Mouse (Mus musculus): ENCODE results near the gene Zp2. TPM values are rescaled to one million over a fixed set of nuclear protein-coding genes. Genes with fewer than 3 reads are reported as not detected.

The Zp2 gene
- polyA plus RNA-seq, 1 experiment from 2014 or later, result not detected

DNA sequence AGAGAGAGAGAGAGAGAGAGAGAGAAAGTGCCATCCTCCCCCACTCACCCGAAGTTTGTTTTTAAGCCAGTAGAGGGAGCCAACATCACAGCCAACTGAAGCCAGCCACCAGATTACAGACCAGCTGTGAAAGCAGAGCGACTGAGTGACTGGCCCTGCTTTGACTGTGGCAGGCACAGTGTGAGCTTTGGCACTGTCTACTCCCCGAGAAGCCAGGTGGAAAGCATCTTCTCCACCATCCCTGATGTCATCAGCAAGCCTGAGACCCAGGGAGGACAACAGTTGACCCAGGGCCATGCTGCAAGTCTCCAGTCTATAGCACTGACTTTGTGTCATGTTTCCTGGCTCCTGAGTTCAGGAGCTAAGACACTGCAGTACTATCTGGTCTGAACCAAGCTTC lies 20.2 kb downstream of the Zp2 start:
- Histone ChIP-seq H3K9me3 (replicated peaks) (no peaks in the 10 kb centered on the region), H3K4me3 (no peak overlapping the region), H3K4me1 (peaks cover 20% of the 10 kb centered on the region), H3K36me3 (peaks cover 12% of the 10 kb centered on the region; the same call in 1 of the 2 replicates), H3K27ac (replicated peaks) (no peak overlapping the region), H3K27me3 (ENCODE audit: low read depth, poor library complexity, severe bottlenecking) (no peaks in the 10 kb centered on the region)
- peak; percentile 74 for DNase-seq (ENCODE audit: low spot score)
- 2% methylated on average over 3 of the region's 3 CpGs for WGBS

DNA sequence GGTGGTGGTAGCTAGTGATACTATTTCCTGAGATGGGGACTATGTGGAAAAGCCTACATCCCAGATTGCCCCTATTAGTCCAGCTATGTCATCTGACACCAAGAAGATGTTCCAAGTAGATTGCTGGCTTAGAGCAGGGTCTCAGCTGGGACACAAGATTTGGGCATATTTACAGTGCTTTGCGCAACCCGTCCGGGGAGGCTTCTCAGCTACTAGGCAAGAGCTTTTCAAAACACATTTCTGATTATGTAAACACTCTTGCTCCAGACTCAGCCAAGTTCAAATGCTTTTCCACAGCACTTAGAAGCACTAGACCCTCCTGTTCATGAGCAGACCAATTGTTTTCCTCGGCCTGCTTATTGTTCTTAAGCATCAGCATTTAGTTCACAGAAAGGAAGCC lies 21.3 kb downstream of the Zp2 start:
- Histone ChIP-seq H3K27ac (replicated peaks) (no peak overlapping the region), H3K9me3 (replicated peaks) (no peaks in the 10 kb centered on the region), H3K4me3 (no peak overlapping the region), H3K36me3 (peaks cover 12% of the 10 kb centered on the region; the same call in 1 of the 2 replicates), H3K27me3 (ENCODE audit: low read depth, poor library complexity, severe bottlenecking) (no peaks in the 10 kb centered on the region), H3K4me1 (peaks cover 20% of the 10 kb centered on the region)
- WGBS, result 88% methylated on average over 4 of the region's 4 CpGs
- DNase-seq (ENCODE audit: low spot score), result no peak

DNA sequence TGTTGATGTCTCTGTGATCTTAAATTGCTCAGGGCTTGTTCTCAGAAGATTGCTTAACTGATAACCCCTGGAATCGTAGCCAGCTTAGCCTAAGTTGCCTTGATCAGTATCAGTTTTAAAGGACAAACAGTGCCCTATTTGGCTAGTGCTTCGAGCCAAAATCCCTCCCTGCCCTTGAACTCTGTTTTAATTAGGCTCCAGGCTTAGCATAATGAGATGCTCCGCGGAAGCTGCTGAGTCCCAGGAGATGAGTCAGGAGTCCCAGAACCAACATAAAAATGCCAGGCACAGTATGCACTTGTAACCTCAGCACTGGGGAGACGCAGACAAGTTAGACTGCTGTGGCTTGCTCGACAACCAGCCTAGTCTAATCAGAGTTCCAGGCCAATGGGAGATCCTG lies 27.6 kb downstream of the Zp2 start:
- Histone ChIP-seq H3K27me3 (ENCODE audit: low read depth, poor library complexity, severe bottlenecking) (no peaks in the 10 kb centered on the region), H3K4me3 (no peak overlapping the region), H3K9me3 (replicated peaks) (no peaks in the 10 kb centered on the region), H3K27ac (replicated peaks) (no peak overlapping the region), H3K4me1 (peaks cover 7% of the 10 kb centered on the region; the same call in 1 of the 2 replicates), H3K36me3 (peaks cover 27% of the 10 kb centered on the region)
- 45% methylated on average over 6 of the region's 6 CpGs for WGBS
- no peak for DNase-seq (ENCODE audit: low spot score)

- Histone ChIP-seq H3K36me3 (peaks cover 27% of the 10 kb centered on the region), H3K4me1 (peaks cover 7% of the 10 kb centered on the region; the same call in 1 of the 2 replicates), H3K27me3 (ENCODE audit: low read depth, poor library complexity, severe bottlenecking) (no peaks in the 10 kb centered on the region), H3K27ac (replicated peaks) (no peak overlapping the region), H3K4me3 (no peak overlapping the region), H3K9me3 (replicated peaks) (no peaks in the 10 kb centered on the region)
- WGBS, result 92% methylated on average over 5 of the region's 5 CpGs
- no peak for DNase-seq (ENCODE audit: low spot score)
Measured at GRCm38 (mm10) chr7:120116976-120117375, 28.1 kb downstream of the Zp2 start.

DNA sequence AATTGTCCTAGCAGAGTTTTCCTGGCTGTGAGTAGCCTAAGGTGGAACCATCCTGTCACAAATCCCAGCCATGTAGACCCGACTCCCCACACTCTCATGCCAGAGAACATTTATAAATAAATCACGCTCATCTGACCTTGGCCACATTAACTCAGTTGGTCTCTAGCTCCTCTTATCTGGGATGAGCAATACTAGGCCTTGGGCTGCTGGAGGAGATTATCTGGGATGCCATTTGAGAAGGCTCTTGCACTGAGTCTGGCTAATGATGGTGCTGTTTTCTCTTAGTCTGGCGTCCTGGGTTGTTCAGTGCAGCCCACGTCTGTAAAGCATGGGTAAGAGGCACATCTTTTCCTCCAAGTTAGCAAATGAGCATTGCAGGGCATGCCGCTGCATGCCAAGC lies 35.4 kb downstream of the Zp2 start:
- Histone ChIP-seq H3K27me3 (ENCODE audit: low read depth, poor library complexity, severe bottlenecking) (no peaks in the 10 kb centered on the region), H3K36me3 (peaks cover 7% of the 10 kb centered on the region; the same call in 1 of the 2 replicates)
- no peak for DNase-seq (ENCODE audit: low spot score)

GRCm38 (mm10) chr7:120106356-120106755 lies 38.7 kb downstream of the Zp2 start:
- Histone ChIP-seq H3K36me3 (no peaks in the 10 kb centered on the region), H3K27ac (replicated peaks) (no peak overlapping the region), H3K9me3 (replicated peaks) (no peaks in the 10 kb centered on the region), H3K4me1 (peaks cover 19% of the 10 kb centered on the region), H3K27me3 (ENCODE audit: low read depth, poor library complexity, severe bottlenecking) (peaks cover 19% of the 10 kb centered on the region), H3K4me3 (no peak overlapping the region)
- no peak for DNase-seq (ENCODE audit: low spot score)
- WGBS, result 90% methylated on average over 2 of the region's 2 CpGs

More for the DNA sequence above, 35.4 kb downstream of the Zp2 start:
- H3K27ac ChIP-seq (replicated peaks), result no peak overlapping the region
- H3K4me3 ChIP-seq, result no peak overlapping the region
- H3K9me3 ChIP-seq (replicated peaks), result no peaks in the 10 kb centered on the region
- 89% methylated on average over 5 of the region's 5 CpGs for WGBS
- H3K4me1 ChIP-seq, result no peaks in the 10 kb centered on the region

DNA sequence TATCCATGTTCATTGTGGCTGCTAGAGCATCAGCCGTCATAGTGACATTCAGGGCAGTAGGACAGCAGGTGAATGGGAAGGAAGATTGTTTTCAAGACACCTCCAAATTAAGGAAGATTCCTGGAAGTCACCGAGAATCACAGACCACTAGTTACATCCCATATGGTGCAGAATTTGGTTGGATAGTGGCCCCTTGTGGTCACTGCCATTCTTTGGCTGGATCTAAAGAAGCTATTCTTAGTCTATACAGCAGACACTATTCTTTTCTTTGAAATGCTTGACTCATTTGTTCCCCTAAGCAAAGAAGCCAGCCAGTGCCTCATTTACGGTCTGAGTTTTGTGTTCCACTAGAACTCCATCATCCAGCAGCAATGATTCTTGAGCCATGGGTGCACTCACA lies 40.1 kb downstream of the Zp2 start:
- Histone ChIP-seq H3K27me3 (ENCODE audit: low read depth, poor library complexity, severe bottlenecking) (peaks cover 23% of the 10 kb centered on the region), H3K27ac (replicated peaks) (no peak overlapping the region), H3K36me3 (no peaks in the 10 kb centered on the region), H3K9me3 (replicated peaks) (no peaks in the 10 kb centered on the region), H3K4me3 (no peak overlapping the region), H3K4me1 (peaks cover 19% of the 10 kb centered on the region)
- DNase-seq (ENCODE audit: low spot score), result no peak
- whole genome bisulfite sequencing, result 65% methylated on average over 3 of the region's 3 CpGs

DNA sequence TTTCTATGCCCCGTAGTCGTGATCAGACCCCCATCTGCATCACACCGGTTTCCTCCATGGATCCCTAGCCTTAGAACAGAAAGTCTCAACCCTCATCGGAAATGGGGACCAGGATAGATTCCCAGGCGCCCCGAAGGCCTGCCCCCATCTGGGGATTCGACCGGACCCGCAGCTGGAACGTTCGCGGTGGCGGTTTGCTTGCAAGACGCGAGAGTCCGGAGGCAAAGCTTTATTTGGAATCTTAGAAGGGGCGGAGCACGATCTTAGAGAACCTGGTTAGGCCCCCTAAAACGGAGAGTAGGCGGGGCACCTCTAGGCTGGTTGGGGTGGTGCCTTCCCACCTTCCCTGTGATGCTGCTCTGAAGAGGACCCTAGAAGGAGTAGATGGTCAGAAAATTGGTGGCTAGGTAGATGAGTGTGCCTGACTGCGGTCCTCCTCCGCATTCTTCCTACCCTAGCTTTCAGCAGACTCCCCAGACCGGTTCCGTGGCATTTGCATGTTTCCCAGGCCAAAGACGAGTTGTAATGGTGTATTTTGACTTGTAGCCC lies 42.0 kb downstream of the Zp2 start:
- peak overlapping the region; percentile 78; the same call in 1 of the 2 replicates for H3K27ac ChIP-seq (replicated peaks)
- peaks cover 23% of the 10 kb centered on the region for H3K27me3 ChIP-seq (ENCODE audit: low read depth, poor library complexity, severe bottlenecking)
- DNase-seq (ENCODE audit: low spot score), result peak; percentile 34
- H3K4me1 ChIP-seq, result peaks cover 19% of the 10 kb centered on the region
- no peaks in the 10 kb centered on the region for H3K9me3 ChIP-seq (replicated peaks)
- under 1% methylated on average over 25 of the region's 25 CpGs for WGBS
- no peaks in the 10 kb centered on the region for H3K36me3 ChIP-seq
- H3K4me3 ChIP-seq, result peak overlapping the region; percentile 64

GRCm38 (mm10) chr7:120102164-120102972 lies 42.7 kb downstream of the Zp2 start, which contains the start of gene Tmem159:
TSS of gene Tmem159 (plus strand) at chr7:120102353.
- H3K9me3 ChIP-seq (replicated peaks), result no peaks in the 10 kb centered on the region
- peak within 1 kb of the TSS; percentile 64 for H3K4me3 ChIP-seq
- 1% methylated on average over 42 of the region's 42 CpGs for WGBS
- H3K27ac ChIP-seq (replicated peaks), result peak within 1 kb of the TSS; percentile 78
- H3K4me1 ChIP-seq, result peaks cover 22% of the 10 kb centered on the region
- no peaks in the 10 kb centered on the region for H3K36me3 ChIP-seq
- peak; percentile 90 for DNase-seq (ENCODE audit: low spot score)
- peaks cover 23% of the 10 kb centered on the region for H3K27me3 ChIP-seq (ENCODE audit: low read depth, poor library complexity, severe bottlenecking)

DNA sequence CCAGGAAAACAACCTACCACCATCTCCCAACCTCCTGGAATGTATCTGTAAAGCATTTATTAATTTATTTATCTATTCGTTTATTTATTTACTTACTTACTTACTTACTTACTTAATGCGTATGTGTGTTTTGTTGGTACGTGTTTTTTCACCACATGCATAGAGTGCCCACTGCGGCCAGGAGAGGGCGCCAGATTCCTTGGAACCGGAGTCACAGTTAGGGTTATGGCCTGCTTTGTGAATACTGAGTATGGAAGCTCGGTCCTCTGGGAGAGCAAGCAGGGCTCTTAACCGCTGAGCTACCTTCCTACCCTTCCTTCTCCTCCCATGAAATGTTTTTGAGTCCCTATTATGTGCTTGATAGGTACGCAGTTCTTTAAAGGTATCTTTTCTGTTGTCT lies 46.7 kb downstream of the Zp2 start:
- H3K4me3 ChIP-seq, result no peak overlapping the region
- H3K36me3 ChIP-seq, result no peaks in the 10 kb centered on the region
- peak; percentile 70 for DNase-seq (ENCODE audit: low spot score)
- peaks cover 20% of the 10 kb centered on the region for H3K4me1 ChIP-seq
- peaks cover 32% of the 10 kb centered on the region for H3K27me3 ChIP-seq (ENCODE audit: low read depth, poor library complexity, severe bottlenecking)
- no peak overlapping the region for H3K27ac ChIP-seq (replicated peaks)
- 25% methylated on average over 9 of the region's 9 CpGs for WGBS
- H3K9me3 ChIP-seq (replicated peaks), result no peaks in the 10 kb centered on the region

- H3K36me3 ChIP-seq, result no peaks in the 10 kb centered on the region
- H3K9me3 ChIP-seq (replicated peaks), result no peaks in the 10 kb centered on the region
- no peak overlapping the region for H3K4me3 ChIP-seq
- no peak overlapping the region for H3K27ac ChIP-seq (replicated peaks)
- peaks cover 20% of the 10 kb centered on the region for H3K4me1 ChIP-seq
- DNase-seq (ENCODE audit: low spot score), result peak; percentile 63
- 10% methylated on average over 7 of the region's 7 CpGs for WGBS
- H3K27me3 ChIP-seq (ENCODE audit: low read depth, poor library complexity, severe bottlenecking), result peaks cover 26% of the 10 kb centered on the region
Measured at GRCm38 (mm10) chr7:120097845-120098244, 47.2 kb downstream of the Zp2 start.

GRCm38 (mm10) chr7:120095180-120095579 lies 49.9 kb downstream of the Zp2 start, which contains the start of gene Dnah3:
TSS of gene Dnah3 (minus strand) at chr7:120095280.
- DNase-seq (ENCODE audit: low spot score), result no peak
- H3K4me1 ChIP-seq, result peaks cover 11% of the 10 kb centered on the region
- H3K9me3 ChIP-seq (replicated peaks), result no peaks in the 10 kb centered on the region
- H3K36me3 ChIP-seq, result no peaks in the 10 kb centered on the region
- H3K27me3 ChIP-seq (ENCODE audit: low read depth, poor library complexity, severe bottlenecking), result peaks cover 16% of the 10 kb centered on the region
- 92% methylated on average over 6 of the region's 6 CpGs for WGBS
- no peak within 1 kb of the TSS for H3K4me3 ChIP-seq
- H3K27ac ChIP-seq (replicated peaks), result no peak within 1 kb of the TSS

GRCm38 (mm10) chr7:120094216-120094615 lies 50.9 kb downstream of the Zp2 start:
- Histone ChIP-seq H3K9me3 (replicated peaks) (no peaks in the 10 kb centered on the region), H3K36me3 (no peaks in the 10 kb centered on the region), H3K27me3 (ENCODE audit: low read depth, poor library complexity, severe bottlenecking) (peaks cover 19% of the 10 kb centered on the region), H3K4me3 (no peak overlapping the region), H3K27ac (replicated peaks) (no peak overlapping the region), H3K4me1 (peaks cover 11% of the 10 kb centered on the region)
- no peak for DNase-seq (ENCODE audit: low spot score)
- 93% methylated on average over 3 of the region's 3 CpGs for WGBS

All from midbrain, embryonic 10.5 days (tissue).